Mouse (Mus musculus): ENCODE results near the gene Clstn1. TPM values are rescaled to one million over a fixed set of nuclear protein-coding genes. Genes with fewer than 3 reads are reported as not detected.
"Not testable (repeated sequence)": the region's sequence is repeated elsewhere in the genome, so short reads cannot be mapped to it uniquely, and the experiment has no call there.

Clstn1 gene
- total RNA-seq, 2 experiments from 2014 or later: 76.7 to 82.1 TPM

DNA sequence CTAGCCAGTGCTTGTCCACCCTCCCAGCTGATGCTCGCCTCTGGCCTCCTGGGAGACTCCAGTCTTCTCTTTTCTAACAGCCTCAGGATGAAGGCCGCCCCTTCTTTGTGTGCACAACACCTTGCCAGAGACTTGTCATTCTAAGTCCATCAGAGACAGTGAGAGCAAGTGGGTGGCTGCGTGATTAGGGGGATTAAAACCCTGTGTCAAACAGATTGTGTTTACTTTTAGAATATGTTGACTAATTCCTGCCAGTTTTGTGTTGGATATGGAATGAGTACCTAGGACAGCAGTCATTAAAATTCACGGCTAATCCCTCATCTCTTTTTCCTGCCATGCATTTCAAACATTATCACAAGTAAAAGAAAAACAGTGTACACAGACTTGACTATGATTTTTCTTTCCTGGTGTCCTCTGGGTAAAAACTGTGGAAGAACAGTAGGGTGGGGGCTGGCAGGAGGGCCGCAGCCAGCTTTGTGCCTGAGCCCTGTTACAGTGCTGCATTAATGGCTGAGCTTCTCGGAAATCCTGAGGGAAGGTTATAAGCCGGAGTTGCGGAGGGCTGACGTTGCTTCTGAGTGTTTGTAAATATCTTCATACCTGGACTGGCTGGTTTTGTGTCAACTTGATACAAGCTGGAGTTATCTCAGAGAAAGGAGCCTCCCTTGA is 8.8 kb downstream of the Clstn1 start:
- DNase-seq: no peak
- intact Hi-C loops (cut with DNase I): no loop called here

DNA sequence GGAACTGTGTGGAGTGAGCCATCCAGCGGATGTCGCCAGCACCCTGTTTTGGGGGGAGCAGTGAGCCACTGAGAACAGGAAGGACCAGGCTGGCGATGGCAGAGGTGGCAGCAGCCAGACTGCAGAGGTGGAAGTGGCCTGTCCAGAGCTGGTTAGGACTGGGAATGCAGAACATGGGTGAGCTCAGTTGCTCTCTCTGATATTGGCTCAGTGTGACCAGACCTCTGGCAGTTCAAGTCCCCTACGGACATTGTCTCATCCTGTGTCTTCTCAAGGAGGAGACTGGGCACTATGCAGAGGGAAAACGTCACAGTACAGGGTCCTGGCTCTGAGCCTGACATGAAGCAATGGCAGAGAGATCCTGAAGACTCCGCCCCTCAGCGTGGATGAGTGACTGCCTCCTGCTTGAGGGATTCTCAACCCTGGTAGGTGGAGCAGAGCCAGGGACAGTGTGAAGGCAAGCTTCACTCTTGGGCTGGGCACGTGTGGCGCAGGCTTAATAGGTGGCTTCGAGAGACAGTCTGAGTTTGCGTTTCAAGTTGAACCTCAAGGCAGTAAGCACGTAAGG is 11.5 kb downstream of the Clstn1 start:
- intact Hi-C loops (cut with DNase I): no loop called here
- peak; percentile 21 to 29 for DNase-seq

DNA sequence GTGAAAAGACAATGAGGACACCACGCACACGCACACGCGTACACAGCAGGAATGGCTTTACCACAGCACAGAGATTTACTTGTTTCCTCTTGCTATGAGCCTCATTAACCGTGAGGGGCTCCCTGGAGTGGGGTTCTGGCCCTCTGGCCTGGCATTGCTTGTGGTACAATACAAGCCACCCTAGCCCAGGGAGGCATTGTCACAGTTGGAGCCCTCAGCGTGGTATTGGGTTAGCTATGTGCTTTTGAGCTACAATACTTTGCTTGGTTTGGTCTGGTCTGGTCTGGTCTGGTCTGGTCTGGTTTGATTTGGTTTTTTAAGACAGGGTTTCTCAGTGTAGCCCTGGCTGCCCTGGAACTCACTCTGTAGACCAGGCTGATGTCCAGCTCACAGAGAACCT is 13.3 kb downstream of the Clstn1 start:
- no peak for DNase-seq
- intact Hi-C loops (cut with DNase I): no loop called here

DNA sequence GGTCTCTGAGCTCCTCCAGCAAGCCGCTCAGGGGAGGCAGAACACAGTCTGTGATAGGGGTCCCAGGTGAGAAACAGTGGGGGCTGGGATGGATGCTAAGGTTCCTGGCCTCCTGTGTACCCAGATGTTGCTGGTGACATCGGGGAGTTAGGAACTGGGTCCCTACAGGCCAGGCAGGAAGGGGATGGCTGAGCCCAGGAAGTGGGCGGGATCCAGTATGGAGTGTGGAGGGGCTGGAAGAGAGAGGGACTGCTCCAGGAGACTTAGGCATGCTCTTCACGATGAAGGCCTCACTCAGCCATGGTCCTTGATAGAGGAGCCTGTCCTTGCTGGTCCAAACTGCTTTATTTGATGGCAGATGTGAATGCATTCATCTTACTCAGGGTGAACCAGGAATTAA is 13.9 kb downstream of the Clstn1 start:
- intact Hi-C loops (cut with DNase I): no loop called here
- no peak for DNase-seq

DNA sequence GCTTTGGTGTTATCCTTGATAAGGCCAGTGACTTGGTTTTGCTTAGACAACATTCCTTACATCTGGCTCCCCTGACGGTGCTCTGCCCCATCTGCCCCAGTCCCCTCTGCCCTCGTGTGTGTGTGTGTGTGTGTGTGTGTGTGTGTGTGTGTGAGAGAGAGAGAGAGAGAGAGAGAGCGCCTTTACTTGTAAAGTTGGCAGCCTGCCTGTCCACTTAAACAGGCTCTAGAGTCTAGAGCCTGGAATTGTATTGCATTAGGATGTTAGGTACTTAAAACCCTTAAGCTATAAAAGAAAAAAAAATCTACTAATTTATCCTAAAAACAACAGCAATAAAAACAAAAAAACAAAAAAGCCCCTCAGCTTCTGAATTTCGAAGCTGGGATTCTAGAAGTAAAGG is 15.2 kb downstream of the Clstn1 start:
- intact Hi-C loops (cut with DNase I): no loop called here
- peak in 1 of 2 experiments; percentile 26 for DNase-seq

DNA sequence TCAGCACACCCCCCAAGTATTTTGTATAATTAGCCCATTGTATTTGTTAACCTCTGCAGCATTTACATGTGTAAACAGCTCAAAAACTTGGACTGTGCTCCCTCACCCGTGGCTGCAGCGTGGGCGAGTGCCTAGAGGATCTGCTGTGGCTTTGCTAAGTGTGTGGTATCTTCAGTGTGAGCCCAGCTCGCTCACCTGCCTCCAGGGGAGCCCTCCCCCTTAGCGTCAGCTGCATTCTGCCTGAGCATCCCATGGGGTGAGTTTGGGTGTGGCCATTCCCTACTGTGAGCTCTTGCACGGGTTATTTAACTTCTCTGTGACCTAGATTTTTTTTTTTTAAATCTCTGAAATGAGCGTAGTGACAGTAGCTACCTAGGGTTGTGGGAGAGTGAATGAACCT is 16.0 kb downstream of the Clstn1 start:
- DNase-seq: no peak
- intact Hi-C loops (cut with DNase I): no loop called here

DNA sequence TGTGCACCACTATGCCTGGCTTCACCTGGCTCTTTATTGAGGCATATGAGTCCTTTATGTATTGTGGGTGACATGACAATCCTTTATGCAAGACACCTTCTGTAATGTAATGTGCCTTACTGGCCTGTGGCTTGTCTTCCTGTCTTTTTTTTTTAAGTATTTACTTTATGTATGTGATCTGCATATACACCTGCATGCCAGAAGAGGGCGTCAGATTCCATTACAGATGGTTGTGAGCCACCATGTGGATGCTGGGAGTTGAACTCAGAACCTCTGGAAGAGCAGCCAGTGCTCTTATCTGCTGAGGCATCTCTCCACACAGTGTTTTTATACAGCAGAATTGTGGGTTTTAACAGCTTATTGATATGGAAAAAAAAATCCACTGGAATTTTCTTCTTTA is 17.6 kb downstream of the Clstn1 start:
- intact Hi-C loops (cut with DNase I): no loop called here
- DNase-seq: no peak

DNA sequence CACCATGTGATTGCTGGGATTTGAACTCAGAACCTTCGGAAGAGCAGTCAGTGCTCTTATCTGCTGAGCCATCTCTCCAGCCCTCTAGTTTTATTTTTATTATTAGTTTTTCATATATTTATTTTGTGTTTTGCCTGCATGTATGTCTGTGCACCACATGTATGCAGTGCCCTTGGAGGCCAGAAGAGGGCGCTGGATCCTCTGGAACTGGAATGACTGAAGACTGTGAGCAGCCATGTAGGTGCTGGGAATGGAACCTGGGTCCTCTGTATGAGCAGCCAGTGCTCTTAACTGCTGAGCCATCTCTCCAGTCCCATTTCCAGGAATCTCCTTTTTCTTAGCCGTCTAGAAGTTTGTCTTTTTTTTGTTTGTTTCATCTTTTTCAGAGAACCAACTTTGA is 18.2 kb downstream of the Clstn1 start:
- no peak for DNase-seq
- intact Hi-C loops (cut with DNase I): no loop called here

DNA sequence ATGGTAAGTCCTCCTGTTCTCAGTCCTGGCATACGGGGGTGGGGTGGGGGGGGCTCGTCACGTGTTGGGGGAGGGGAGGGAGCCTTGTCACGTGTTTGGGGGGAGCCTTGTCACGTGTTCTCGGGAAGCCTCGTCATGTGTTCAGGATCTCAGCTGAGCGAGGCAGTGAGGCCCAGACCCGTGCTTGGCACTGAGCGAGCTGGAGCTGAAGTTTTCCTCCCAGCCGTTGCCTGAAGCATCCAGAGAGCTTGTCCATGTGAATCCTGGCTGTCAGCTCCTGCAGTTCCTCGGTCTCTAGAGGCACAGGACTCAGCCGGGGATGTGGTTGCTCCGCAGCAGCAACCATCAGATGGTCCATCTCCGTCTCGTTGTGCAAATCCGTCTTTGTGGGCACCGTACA is 19.8 kb downstream of the Clstn1 start:
- peak in 1 of 2 experiments; percentile 24 for DNase-seq
- intact Hi-C loops (cut with DNase I): loop anchor here (2.0 to 5.0 kb wide), 2 partner anchors 15 to 119 kb away; partner anchors contain the start of genes Lzic and Nmnat1

DNA sequence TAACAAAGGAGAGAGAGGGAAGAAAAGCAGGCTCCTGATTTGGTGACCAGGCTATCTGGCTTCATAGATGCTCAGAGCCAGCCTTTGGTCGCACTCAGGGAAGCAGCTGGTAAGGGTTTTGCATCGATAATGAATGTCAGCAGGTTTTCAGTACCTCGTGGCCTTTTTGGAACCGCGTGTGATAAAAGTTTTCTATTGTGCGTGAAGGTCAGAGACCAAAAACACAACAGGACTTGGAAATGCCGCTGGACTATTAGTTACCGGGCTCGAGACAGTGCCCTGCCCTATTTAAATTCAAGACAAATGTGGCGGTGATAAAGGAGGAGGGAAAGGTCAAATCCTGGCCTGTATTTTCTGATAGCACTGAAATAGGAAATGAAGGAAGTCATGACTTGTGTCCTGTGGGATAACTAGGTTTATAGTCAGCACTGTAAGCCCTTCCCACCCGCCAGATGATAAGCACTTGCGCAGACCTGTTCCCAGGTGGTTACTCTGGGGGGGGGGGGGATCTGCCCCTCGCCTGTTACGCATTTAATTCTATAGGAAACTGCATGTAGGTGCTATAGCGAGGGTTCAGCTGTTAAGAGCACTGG is 20.6 kb downstream of the Clstn1 start:
- no peak for DNase-seq
- intact Hi-C loops (cut with DNase I): loop anchor here (2.0 to 5.0 kb wide), 2 partner anchors 16 to 120 kb away; partner anchors contain the start of genes Lzic and Nmnat1

DNA sequence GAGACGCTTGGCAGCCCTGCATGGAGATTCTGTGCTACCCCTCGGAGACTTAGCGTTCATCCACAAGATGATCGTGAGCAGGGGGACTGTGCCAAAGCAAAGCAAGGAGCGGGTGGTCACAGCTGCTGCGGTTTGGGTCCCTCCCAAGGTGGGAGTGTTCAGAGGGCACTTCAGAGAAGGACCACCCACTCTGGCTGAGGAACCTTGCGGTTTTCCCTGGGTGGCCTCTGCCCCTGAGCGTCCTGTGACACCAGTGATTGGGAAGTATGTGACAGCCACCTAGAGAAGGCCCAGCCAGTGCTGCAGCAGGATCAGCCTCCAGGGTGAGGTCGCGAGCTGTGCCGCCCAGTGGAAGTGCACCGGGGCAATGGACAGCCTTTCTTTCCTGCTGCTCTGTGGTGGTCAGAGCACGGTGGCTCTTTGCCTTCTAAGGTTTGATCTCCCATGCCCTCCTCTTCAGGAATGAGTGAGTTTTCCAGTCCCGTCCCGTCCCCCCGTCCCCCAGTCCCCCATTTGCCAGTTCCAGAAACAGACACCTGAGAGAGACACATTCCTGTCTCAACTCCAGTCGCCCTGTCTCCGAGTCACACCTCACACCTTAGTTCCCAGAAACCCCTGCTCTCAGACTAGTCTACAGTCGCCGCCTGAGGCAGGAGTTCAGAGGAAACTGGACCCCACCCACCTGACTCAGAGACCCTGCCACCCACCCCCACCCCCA is 21.5 kb downstream of the Clstn1 start:
- intact Hi-C loops (cut with DNase I): loop anchor here (2.0 to 5.0 kb wide), 2 partner anchors 17 to 120 kb away; partner anchors contain the start of genes Lzic and Nmnat1
- DNase-seq: peak; percentile 29 to 57

DNA sequence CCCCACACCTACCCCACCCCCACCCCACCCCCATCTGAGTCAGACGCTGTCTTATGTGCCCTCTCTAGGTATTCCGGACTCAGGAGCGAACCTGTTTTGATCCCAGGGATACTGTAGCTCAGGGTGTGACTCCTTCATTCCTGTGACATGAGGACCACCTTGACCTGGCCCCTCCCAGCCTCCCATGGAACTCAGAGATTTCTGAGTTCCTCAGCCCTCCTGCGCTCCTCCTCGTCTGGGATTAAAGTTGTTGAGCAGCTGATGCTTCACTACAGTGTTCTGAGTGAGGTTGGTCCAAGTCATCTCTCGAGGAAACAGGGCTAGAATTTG is 22.0 kb downstream of the Clstn1 start:
- DNase-seq: no peak
- intact Hi-C loops (cut with DNase I): loop anchor here (5.0 kb wide), 1 partner anchor 121 kb away; the partner anchor contains the start of genes Lzic and Nmnat1

DNA sequence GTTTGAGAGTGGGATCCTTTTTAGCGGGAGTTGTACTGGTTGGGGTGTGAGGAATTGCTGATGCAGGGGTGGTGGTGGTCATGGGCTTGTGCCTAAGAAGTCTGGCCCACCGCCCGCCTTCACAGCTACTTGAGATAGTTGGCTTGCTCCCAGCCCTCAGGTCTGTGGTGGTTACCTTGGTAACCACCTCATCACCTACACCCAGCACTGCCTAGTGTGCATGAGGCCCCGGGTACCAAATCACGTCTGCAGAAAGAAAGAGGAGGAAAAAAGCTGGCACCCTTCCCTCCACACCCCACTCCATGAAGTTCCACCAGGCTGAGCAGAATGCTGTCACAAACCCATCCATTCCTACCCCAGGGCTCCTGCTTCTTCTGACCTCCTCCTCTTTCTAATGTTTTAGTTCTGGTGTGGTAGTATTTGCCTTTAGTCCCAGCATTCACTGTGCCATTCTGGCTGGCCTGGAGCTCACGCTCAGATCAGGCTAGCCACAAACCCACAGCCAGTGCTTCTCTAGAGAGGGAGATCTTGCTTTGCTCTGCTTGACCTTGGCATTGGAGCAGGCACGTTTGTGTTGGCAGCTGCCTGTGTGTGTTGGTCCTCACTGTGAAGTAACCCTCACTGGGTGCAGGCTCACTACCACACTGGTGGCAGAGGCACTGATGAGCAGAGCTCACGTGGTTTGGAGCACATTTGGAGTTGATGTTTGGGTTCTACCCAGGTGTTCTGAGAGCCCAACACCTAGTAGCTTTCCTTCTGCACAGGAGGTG is 23.2 kb downstream of the Clstn1 start:
- DNase-seq: no peak
- intact Hi-C loops (cut with DNase I): loop anchor here (5.0 kb wide), 1 partner anchor 122 kb away; the partner anchor contains the start of genes Lzic and Nmnat1

DNA sequence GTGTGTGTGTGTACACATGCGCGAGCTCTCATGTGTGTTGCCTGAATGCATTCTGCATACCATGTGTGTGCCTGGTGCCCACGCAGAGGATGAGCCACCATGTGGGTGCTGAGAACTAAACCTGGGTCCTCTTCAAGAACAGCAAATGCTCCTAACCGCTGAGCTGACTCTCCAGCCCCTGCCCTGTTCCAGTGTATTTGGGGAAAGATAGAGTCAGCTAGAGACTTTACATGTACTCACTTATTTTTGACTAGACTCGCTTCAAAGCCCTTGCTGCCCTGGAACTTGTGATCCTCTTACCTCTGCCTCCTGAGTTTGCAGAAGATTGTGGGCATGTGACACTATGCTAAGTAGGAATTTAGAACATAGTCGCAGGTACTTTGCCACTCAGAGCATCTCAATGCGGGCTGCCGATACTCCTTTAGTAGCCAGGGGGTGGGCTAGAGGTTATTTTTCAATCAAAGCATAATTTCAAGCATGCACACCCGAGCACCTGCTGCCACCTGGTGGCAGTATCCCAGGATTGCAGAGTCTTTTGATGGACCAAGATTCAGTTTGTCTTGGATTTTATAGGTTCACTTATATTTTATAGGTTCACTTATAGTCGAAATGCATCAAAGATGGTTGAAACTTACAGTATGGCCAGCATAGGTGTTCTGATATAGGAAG is 25.2 kb downstream of the Clstn1 start:
- peak; percentile 58 to 70 for DNase-seq
- intact Hi-C loops (cut with DNase I): loop anchor here (1.0 kb wide), 1 partner anchor 62 kb away; no protein-coding TSS in a partner anchor

DNA sequence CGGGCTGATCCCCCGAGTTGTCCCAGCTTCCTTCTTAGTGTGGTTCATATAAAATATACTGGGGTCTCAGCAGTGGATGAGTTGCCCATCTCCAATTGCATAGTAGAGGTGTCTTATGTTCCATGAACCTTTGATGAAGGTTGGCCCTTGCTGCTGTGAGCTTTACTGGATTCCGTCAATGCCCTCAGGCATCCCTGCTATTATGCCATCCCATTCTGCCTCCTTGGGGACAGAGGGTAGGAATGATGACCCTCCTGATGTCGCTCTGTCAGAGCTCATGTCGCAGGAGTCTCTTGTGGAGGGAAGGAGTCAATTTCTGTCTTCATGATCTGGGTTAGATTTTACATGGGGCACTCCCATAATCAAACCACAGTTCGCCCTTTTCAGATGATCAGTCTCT is 27.2 kb downstream of the Clstn1 start:
- DNase-seq; intact Hi-C loops (cut with DNase I): not testable (repeated sequence)

DNA sequence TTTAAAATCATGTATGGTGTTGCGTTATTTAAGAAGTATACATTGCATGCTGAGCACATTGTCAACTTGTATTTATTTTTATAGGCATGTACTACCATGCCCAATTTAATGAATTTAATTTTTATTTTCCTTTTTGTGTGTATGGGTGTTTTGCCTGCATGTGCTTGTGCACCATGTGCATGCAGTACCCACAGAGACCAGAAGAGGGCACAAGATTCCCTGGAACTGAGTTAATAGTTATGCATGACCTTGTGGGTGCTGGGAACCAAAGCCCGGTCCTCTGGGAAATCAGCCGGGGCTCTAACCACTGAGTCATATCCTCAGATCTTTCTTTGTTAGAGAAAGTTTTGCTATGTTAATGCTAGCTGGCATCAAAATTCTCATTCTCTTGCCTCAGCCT is 28.6 kb downstream of the Clstn1 start:
- no peak for DNase-seq
- intact Hi-C loops (cut with DNase I): no loop called here

DNA sequence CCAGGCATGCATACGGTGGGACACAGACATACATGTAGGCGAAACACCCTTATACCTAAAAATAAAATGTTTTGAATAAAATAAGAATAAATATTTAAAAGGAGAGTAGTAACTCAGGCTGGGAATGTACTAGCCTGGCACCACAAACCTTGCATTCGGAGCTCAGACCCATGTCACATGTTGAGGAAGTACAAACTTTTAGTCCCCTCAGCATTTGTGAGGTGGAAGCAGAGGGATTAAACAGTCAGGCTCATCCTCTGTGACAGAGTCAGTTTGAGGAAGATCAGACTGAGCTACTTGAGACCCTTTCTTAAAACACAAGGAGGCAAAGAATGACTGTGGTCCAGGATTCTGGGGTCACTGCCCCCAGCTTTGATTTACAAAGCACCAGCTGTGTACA is 30.7 kb downstream of the Clstn1 start:
- DNase-seq; intact Hi-C loops (cut with DNase I): not testable (repeated sequence)

DNA sequence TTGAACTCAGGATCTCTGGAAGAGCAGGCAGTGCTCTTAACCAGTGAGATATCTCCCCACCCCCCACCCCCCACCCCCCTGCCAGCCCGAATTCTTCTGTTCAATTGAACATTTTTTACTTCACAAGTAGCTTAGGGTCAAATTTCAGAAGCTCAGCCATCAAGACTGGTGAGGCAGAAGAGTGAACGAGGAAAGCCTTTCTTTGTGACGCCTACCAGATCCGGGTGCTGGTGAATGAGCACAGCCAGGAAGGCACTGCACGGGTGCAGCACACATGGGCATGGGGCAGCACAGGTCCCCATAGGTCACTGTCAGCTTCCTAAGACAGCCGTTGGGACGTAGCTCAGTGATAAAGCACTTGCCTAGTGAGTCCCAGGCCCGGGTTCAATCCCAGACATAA is 33.7 kb downstream of the Clstn1 start:
- no peak for DNase-seq
- intact Hi-C loops (cut with DNase I): no loop called here

DNA sequence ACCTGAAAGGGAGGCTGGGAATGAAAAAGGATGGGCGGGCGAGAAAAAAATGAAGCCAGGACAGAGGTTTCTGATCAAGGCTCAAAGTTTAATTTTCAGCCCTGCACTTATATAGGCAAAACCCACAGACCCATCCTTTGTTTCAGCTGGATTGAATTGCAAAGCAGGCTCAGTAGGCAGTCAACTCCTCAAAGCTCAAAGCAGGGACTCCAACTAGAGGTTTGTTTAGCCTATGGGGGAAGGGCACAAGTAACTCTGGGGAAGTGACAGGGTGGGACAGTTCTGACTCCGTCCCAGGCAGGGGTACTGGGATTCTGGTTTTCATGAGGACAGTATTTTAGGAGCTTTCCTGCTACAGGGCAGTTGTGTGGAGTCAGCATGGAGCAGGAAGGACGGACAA is 35.0 kb downstream of the Clstn1 start:
- intact Hi-C loops (cut with DNase I): no loop called here
- no peak for DNase-seq

DNA sequence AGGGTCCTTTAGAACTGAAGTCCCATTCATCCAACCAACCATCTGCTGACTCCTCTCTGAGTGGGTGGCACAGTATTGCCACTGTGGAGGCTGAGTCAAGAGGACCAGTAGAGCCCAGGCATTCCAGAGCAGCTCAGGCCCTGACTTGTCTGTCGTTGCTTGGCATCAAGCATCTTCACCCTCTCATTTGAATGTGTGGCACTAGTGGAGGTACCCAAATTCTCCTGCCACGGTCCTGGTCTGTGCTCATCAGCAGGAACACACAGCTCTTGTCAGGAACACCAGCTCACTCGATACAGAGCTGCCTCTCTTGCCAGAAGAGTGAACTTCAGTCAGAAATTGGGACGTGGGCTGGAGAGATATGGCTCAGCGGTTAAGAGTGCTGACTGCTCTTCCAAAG is 37.4 kb downstream of the Clstn1 start:
- DNase-seq: no peak
- intact Hi-C loops (cut with DNase I): no loop called here

Measured in heart, postnatal 14 days (tissue).